Mouse (Mus musculus): ENCODE measurements at regions not wholly inside any gene's neighbourhood (a gene's known extent, or its start where the extent isn't known, plus 50 kb on each side); places are given as distances from the start of the nearest gene placed in this dataset.

- no peak for DNase-seq (ENCODE audit: low spot score in 2 of 2)
Observed at GRCm38 (mm10) chr10:29640249-29640648, 104.6 kb upstream of the Rspo3 start.

DNA sequence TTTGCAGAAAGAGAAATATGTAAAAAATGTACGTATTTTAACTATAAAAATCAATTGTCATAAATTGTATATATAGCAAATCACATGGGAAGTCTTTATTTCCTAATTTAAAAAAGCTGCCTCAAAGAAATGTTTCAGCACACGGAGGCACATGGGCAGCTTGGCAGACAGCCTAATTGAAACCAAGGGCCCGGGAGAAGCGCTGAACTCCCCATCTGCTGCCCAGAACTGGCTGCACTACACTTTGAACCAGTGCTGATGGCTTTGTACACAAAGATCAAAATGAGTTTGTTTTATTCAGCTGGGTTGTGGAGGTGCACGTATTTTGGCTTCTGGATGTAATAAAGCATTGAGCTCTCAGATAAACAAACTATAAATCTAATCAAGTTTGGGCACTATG lies 100.2 kb upstream of the Rspo3 start:
- DNase-seq (ENCODE audit: low spot score in 2 of 2), result no peak

DNA sequence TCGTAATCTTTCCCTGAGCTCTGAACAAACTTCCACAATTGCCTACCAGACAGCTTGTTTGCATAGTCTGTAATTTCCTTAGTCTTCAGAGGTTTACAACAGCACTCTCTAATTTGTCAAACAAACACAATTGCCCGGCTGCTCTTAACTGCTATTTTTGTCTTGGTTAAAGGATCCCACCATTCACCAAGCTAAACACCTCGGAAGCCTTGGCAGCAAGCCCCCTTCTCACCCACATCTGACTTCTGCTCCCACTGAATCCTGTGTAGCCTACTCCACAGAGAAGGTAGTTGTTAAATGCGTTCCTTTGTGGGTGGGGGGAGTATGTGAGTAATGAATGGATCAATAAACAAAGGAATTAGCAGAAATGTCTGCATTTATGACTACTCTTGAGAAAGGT lies 59.8 kb upstream of the Rspo3 start:
- no peak for DNase-seq (ENCODE audit: low spot score in 2 of 2)

GRCm38 (mm10) chr10:29594969-29595368 lies 59.3 kb upstream of the Rspo3 start:
- DNase-seq (ENCODE audit: low spot score in 2 of 2), result no peak

DNA sequence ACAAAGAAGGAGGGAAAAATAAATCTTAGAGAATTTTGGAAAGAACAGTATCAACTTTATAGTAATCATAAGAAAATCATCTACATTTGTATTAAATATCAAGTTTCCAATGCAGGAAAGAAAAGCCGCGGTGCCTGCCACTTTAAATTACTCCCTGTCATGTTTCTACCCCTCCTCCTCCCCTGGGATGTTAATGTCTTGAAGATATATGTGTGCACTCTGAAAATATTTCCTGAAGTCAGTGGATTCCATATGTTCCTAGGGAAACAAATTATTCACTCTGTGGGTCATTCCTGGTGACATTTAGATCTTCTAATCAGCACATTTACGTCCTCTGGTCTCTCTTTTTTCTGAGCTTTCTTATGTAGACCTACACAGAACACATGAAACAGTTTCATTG lies 57.2 kb upstream of the Rspo3 start:
- no peak for DNase-seq (ENCODE audit: low spot score in 2 of 2)

GRCm38 (mm10) chr10:29590187-29590586 lies 54.5 kb upstream of the Rspo3 start:
- no peak for DNase-seq (ENCODE audit: low spot score in 2 of 2)

DNA sequence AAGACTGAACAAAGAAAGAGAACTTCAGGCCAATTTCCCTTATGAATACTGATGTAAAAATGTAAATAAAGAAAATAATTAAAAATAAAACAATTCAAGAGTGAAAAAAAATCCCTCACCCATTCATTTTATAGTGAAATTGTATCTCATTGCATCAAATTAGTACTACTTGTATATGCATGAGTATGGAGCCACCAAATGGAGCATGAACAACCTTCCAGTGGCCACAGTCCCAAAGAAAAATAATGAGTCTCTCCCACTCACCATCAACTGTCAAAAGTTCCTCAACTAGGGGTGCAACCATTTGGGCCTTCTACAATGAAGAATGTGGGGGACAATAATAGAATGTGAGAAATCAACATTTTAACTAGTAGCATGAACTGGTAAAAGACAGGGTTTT lies 54.1 kb upstream of the Rspo3 start:
- no peak for DNase-seq (ENCODE audit: low spot score in 2 of 2)

Data from left cerebral cortex, adult 18-20 months (tissue).